Mouse (Mus musculus) liver, embryonic 15.5 days (tissue): ENCODE results near the gene Sema4a. TPM values are rescaled to one million over a fixed set of nuclear protein-coding genes. Genes with fewer than 3 reads are reported as not detected.

Experiments used
- ATAC-seq: fragments of 200-750 bp; cut with Nextera tagmentation; 2 replicates; pipeline ENCODE4 v1.8.0; 2017; ENCODE audit warnings: moderate number of reproducible peaks, mild to moderate bottlenecking, moderate library complexity; ENCODE audit not compliant: insufficient read depth
- H3K27ac ChIP-seq: fragments of 300-500 bp; sonication (generic); replicated peaks from 2 replicates; pipeline ENCODE4 v1.5.1; 2015; ENCODE audit warnings: mild to moderate bottlenecking, inconsistent platforms
- H3K27me3 ChIP-seq: fragments of 300-500 bp; sonication (generic); 2 replicates; pipeline ENCODE4 v1.6.1; 2015; ENCODE audit warnings: mild to moderate bottlenecking, inconsistent platforms
- H3K36me3 ChIP-seq: fragments of 300-500 bp; sonication (generic); replicated peaks from 2 replicates; pipeline ENCODE4 v1.6.1; 2015; ENCODE audit warnings: moderate library complexity, mild to moderate bottlenecking, inconsistent platforms
- H3K4me1 ChIP-seq: fragments of 300-500 bp; sonication (generic); replicated peaks from 2 replicates; pipeline ENCODE4 v1.6.1; 2015; ENCODE audit warnings: inconsistent platforms
- H3K4me2 ChIP-seq: fragments of 300-500 bp; sonication (generic); 2 replicates; pipeline ENCODE4 v1.6.1; 2015; ENCODE audit warnings: moderate library complexity, mild to moderate bottlenecking, inconsistent platforms
- H3K4me3 ChIP-seq: fragments of 300-500 bp; sonication (generic); replicated peaks from 2 replicates; pipeline ENCODE4 v1.5.1; 2015; ENCODE audit warnings: mild to moderate bottlenecking, inconsistent platforms
- H3K9ac ChIP-seq: fragments of 300-500 bp; sonication (generic); 2 replicates; pipeline ENCODE4 v1.6.1; 2015; ENCODE audit warnings: moderate library complexity, mild to moderate bottlenecking, inconsistent platforms
- H3K9me3 ChIP-seq: fragments of 300-500 bp; sonication (generic); replicated peaks from 2 replicates; pipeline ENCODE4 v1.6.1; 2016; ENCODE audit warnings: inconsistent platforms
- WGBS: fragments of 180-500 bp; shearing (Covaris S2); methylation state at CpG from one replicate; pipeline ENCODE4 v1.1.7; 2015; ENCODE audit warnings: mixed read lengths; ENCODE audit not compliant: insufficient replicate concordance; 5-methylcytosine and 5-hydroxymethylcytosine counted together
- polyA plus RNA-seq: library from polyadenylated mRNA; unstranded; fragments of >200 nt; fragmentation: Nextera tagmentation; extraction: Ambion mirVana; gene quantifications from 2 replicates; pipeline ENCODE4 v1.2.1, GENCODE M21; 2015

Sema4a gene
- polyA plus RNA-seq, 1 experiment from 2014 or later, result 25.0 TPM

- Histone ChIP-seq H3K36me3 (peaks cover 35% of the 10 kb centered on the region), H3K4me3 (peak within 1 kb of the TSS; percentile 74), H3K9me3 (no peaks in the 10 kb centered on the region), H3K9ac (peak within 1 kb of the TSS; percentile 68), H3K4me1 (peaks cover 82% of the 10 kb centered on the region), H3K4me2 (peak within 1 kb of the TSS; percentile 84), H3K27me3 (no peaks in the 10 kb centered on the region), H3K27ac (peak within 1 kb of the TSS; percentile 90)
- under 1% methylated on average over 54 of the region's 54 CpGs for WGBS
- ATAC-seq, result peak; percentile 91
Measured at GRCm38 (mm10) chr3:88409741-88410644, 51.0 kb downstream of the Sema4a start, which contains the start of gene Pmf1. Gene Pmf1, minus strand, starts transcription at chr3:88410331.

GRCm38 (mm10) chr3:88408953-88409352, 52.0 kb downstream of the Sema4a start:
- H3K36me3 ChIP-seq, result peaks cover 28% of the 10 kb centered on the region
- peaks cover 73% of the 10 kb centered on the region for H3K4me1 ChIP-seq
- peak overlapping the region; percentile 68 for H3K9ac ChIP-seq
- H3K9me3 ChIP-seq, result no peaks in the 10 kb centered on the region
- peak overlapping the region; percentile 74 for H3K4me3 ChIP-seq
- 29% methylated on average over 5 of the region's 5 CpGs for WGBS
- H3K4me2 ChIP-seq, result peak overlapping the region; percentile 84
- peak overlapping the region; percentile 90 for H3K27ac ChIP-seq
- ATAC-seq, result no peak
- no peaks in the 10 kb centered on the region for H3K27me3 ChIP-seq

GRCm38 (mm10) chr3:88407529-88407928, 53.5 kb downstream of the Sema4a start:
- Histone ChIP-seq H3K27ac (no peak overlapping the region; the same call in 1 of the 2 replicates), H3K9ac (no peak overlapping the region), H3K36me3 (peaks cover 27% of the 10 kb centered on the region), H3K4me2 (peak overlapping the region; percentile 84; the same call in 1 of the 2 replicates), H3K4me1 (peaks cover 60% of the 10 kb centered on the region), H3K9me3 (no peaks in the 10 kb centered on the region), H3K4me3 (no peak overlapping the region), H3K27me3 (no peaks in the 10 kb centered on the region)
- WGBS, result 55% methylated on average over 7 of the region's 7 CpGs
- ATAC-seq, result no peak

GRCm38 (mm10) chr3:88407090-88407489, 53.9 kb downstream of the Sema4a start:
- H3K9ac ChIP-seq, result no peak overlapping the region
- ATAC-seq, result no peak
- WGBS, result 4% methylated on average over 2 of the region's 2 CpGs
- no peak overlapping the region for H3K27ac ChIP-seq
- H3K4me2 ChIP-seq, result no peak overlapping the region; the same call in 1 of the 2 replicates
- no peaks in the 10 kb centered on the region for H3K27me3 ChIP-seq
- H3K36me3 ChIP-seq, result peaks cover 27% of the 10 kb centered on the region
- no peak overlapping the region for H3K4me3 ChIP-seq
- no peaks in the 10 kb centered on the region for H3K9me3 ChIP-seq
- H3K4me1 ChIP-seq, result peaks cover 58% of the 10 kb centered on the region

- Histone ChIP-seq H3K9me3 (no peaks in the 10 kb centered on the region), H3K27ac (no peak overlapping the region), H3K9ac (no peak overlapping the region), H3K4me2 (no peak overlapping the region), H3K4me3 (no peak overlapping the region), H3K4me1 (peaks cover 31% of the 10 kb centered on the region), H3K27me3 (no peaks in the 10 kb centered on the region), H3K36me3 (peaks cover 50% of the 10 kb centered on the region)
- 83% methylated on average over 10 of the region's 10 CpGs for WGBS
- no peak for ATAC-seq
Measured at GRCm38 (mm10) chr3:88403522-88404230, 57.3 kb downstream of the Sema4a start.

- WGBS, result 82% methylated on average over 2 of the region's 2 CpGs
- no peak for ATAC-seq
- H3K36me3 ChIP-seq, result peaks cover 79% of the 10 kb centered on the region
- H3K4me2 ChIP-seq, result no peak overlapping the region
- H3K27ac ChIP-seq, result no peak overlapping the region
- no peak overlapping the region for H3K4me3 ChIP-seq
- no peaks in the 10 kb centered on the region for H3K27me3 ChIP-seq
- H3K9me3 ChIP-seq, result no peaks in the 10 kb centered on the region
- H3K4me1 ChIP-seq, result peaks cover 4% of the 10 kb centered on the region; the same call in 1 of the 2 replicates
- no peak overlapping the region for H3K9ac ChIP-seq
Measured at GRCm38 (mm10) chr3:88398666-88399065, 62.3 kb downstream of the Sema4a start.

- 74% methylated on average over 8 of the region's 8 CpGs for WGBS
- ATAC-seq, result no peak
Measured at GRCm38 (mm10) chr3:88395742-88396141, 65.2 kb downstream of the Sema4a start.

GRCm38 (mm10) chr3:88395288-88395687, 65.7 kb downstream of the Sema4a start:
- ATAC-seq, result no peak
- no peak overlapping the region for H3K4me3 ChIP-seq
- 88% methylated on average over 6 of the region's 6 CpGs for WGBS

More at GRCm38 (mm10) chr3:88395742-88396141, 65.2 kb downstream of the Sema4a start:
- H3K9ac ChIP-seq, result no peak overlapping the region
- no peaks in the 10 kb centered on the region for H3K9me3 ChIP-seq
- H3K4me3 ChIP-seq, result no peak overlapping the region
- no peak overlapping the region for H3K4me2 ChIP-seq
- H3K4me1 ChIP-seq, result no peaks in the 10 kb centered on the region
- no peaks in the 10 kb centered on the region for H3K27me3 ChIP-seq
- no peak overlapping the region for H3K27ac ChIP-seq
- peaks cover 63% of the 10 kb centered on the region for H3K36me3 ChIP-seq

GRCm38 (mm10) chr3:88393776-88394375, 67.1 kb downstream of the Sema4a start:
- WGBS, result 82% methylated on average over 9 of the region's 9 CpGs
- ATAC-seq, result no peak

More at GRCm38 (mm10) chr3:88395288-88395687, 65.7 kb downstream of the Sema4a start:
- H3K36me3 ChIP-seq, result peaks cover 65% of the 10 kb centered on the region
- H3K4me1 ChIP-seq, result no peaks in the 10 kb centered on the region
- H3K9ac ChIP-seq, result no peak overlapping the region
- no peak overlapping the region for H3K27ac ChIP-seq
- H3K27me3 ChIP-seq, result no peaks in the 10 kb centered on the region
- H3K4me2 ChIP-seq, result no peak overlapping the region
- no peaks in the 10 kb centered on the region for H3K9me3 ChIP-seq

More at GRCm38 (mm10) chr3:88393776-88394375, 67.1 kb downstream of the Sema4a start:
- Histone ChIP-seq H3K4me3 (no peak overlapping the region), H3K4me1 (no peaks in the 10 kb centered on the region), H3K9ac (no peak overlapping the region), H3K27me3 (no peaks in the 10 kb centered on the region), H3K27ac (no peak overlapping the region), H3K36me3 (peaks cover 55% of the 10 kb centered on the region), H3K9me3 (no peaks in the 10 kb centered on the region), H3K4me2 (no peak overlapping the region)
